Mouse (Mus musculus) urinary bladder, postnatal 0 days (tissue): ENCODE data around the gene Ntn1. TPM values are rescaled to one million over a fixed set of nuclear protein-coding genes. Genes with fewer than 3 reads are reported as not detected.

ENCODE experiments used
- microRNA-seq: library from miRNA; unstranded; fragments of <30 nt; microRNA quantifications from one replicate; pipeline ENCODE4, GENCODE M21; 2016
- polyA plus RNA-seq: library from polyadenylated mRNA; unstranded; fragments of >200 nt; fragmentation: Nextera tagmentation; extraction: Ambion mirVana; gene quantifications from 2 replicates; pipeline ENCODE4 v1.2.1, GENCODE M21; 2015

The Ntn1 gene
- 1.6 and 2.1 TPM in 2 replicates for polyA plus RNA-seq

GRCm38 (mm10) chr11:68400727-68401219 lies at the start of gene Ntn1:
Gene Ntn1, minus strand, starts transcription at chr11:68400823.

GRCm38 (mm10) chr11:68431699-68432360 lies 31.2 kb upstream of the Ntn1 start, which contains the start of gene Pik3r5:
Gene Pik3r5, plus strand, starts transcription at chr11:68432121.

Small RNA genes within 50 kb of the gene (microRNA-seq; reads per million reads assigned to microRNA genes)
- not detected for gene Mir6406

Other genes starting within 250 kb of the Ntn1 start
- 0.99 and 1.9 TPM in 2 replicates for gene Pik3r5, start 31.3 kb upstream of the Ntn1 start, polyA plus RNA-seq
- gene Pik3r6, start 102.2 kb upstream of the Ntn1 start, polyA plus RNA-seq = 1.6 and 1.8 TPM in 2 replicates
- gene Mfsd6l, start 155.4 kb upstream of the Ntn1 start, polyA plus RNA-seq = 1.3 and 1.7 TPM in 2 replicates
- not detected in 2 replicates for gene Ccdc42, start 186.2 kb upstream of the Ntn1 start, polyA plus RNA-seq